Mouse (Mus musculus) brain, embryonic 14.5 days (tissue): ENCODE measurements at regions not wholly inside any gene's neighbourhood (a gene's known extent, or its start where the extent isn't known, plus 50 kb on each side); places are given as distances from the start of the nearest gene placed in this dataset.

ENCODE experiments used
- DNase-seq: peaks from one replicate; pipeline ENCODE4 v3.0.0-alpha.2; 2011; ENCODE audit warnings: low read depth
- CTCF ChIP-seq: fragments of 200-500 bp; IDR thresholded peaks from 2 replicates; pipeline ENCODE4 v1.5.1; 2012; ENCODE audit warnings: inconsistent platforms, mild to moderate bottlenecking, moderate library complexity, borderline replicate concordance; ENCODE audit not compliant: insufficient read depth, insufficient read length; ENCODE audit errors: extremely low read depth
- POLR2A ChIP-seq: fragments of 200-500 bp; IDR thresholded peaks from 2 replicates; pipeline ENCODE4 v1.6.1; 2012; ENCODE audit warnings: mild to moderate bottlenecking, inconsistent platforms, borderline replicate concordance; ENCODE audit not compliant: poor library complexity, insufficient read depth, insufficient read length, severe bottlenecking; ENCODE audit errors: extremely low read depth

GRCm38 (mm10) chr10:118792352-118793100 lies 77.5 kb downstream of the Dyrk2 start:
- no peak for TF ChIP-seq CTCF
- no peak for TF ChIP-seq POLR2A
- DNase-seq: peak; percentile 81

GRCm38 (mm10) chr10:118793794-118794193 lies 76.2 kb downstream of the Dyrk2 start:
- DNase-seq: no peak
- TF ChIP-seq CTCF: no peak
- TF ChIP-seq POLR2A: no peak

- DNase-seq: peak; percentile 51
- no peak for TF ChIP-seq CTCF
- TF ChIP-seq POLR2A: no peak
Measured at GRCm38 (mm10) chr10:118794395-118795060, 75.5 kb downstream of the Dyrk2 start.

- TF ChIP-seq CTCF (no peak), POLR2A (no peak)
- no peak for DNase-seq
Measured at GRCm38 (mm10) chr10:118795061-118795407, 75.0 kb downstream of the Dyrk2 start.

- no peak for DNase-seq
- TF ChIP-seq CTCF (no peak), POLR2A (no peak)
Measured at GRCm38 (mm10) chr10:118796512-118796911, 73.5 kb downstream of the Dyrk2 start.

- no peak for DNase-seq
- TF ChIP-seq CTCF (no peak), POLR2A (no peak)
Measured at GRCm38 (mm10) chr10:118797256-118797655, 72.8 kb downstream of the Dyrk2 start.

GRCm38 (mm10) chr10:118799767-118800166 lies 70.2 kb downstream of the Dyrk2 start:
- TF ChIP-seq POLR2A: no peak
- no peak for TF ChIP-seq CTCF
- no peak for DNase-seq

GRCm38 (mm10) chr10:118803922-118804557 lies 66.0 kb downstream of the Dyrk2 start:
- no peak for TF ChIP-seq POLR2A
- no peak for TF ChIP-seq CTCF
- no peak for DNase-seq

GRCm38 (mm10) chr10:118804574-118804973 lies 65.4 kb downstream of the Dyrk2 start:
- DNase-seq: no peak
- TF ChIP-seq POLR2A (no peak), CTCF (no peak)
